Mouse (Mus musculus): ENCODE results near the gene Tiprl.

DNA sequence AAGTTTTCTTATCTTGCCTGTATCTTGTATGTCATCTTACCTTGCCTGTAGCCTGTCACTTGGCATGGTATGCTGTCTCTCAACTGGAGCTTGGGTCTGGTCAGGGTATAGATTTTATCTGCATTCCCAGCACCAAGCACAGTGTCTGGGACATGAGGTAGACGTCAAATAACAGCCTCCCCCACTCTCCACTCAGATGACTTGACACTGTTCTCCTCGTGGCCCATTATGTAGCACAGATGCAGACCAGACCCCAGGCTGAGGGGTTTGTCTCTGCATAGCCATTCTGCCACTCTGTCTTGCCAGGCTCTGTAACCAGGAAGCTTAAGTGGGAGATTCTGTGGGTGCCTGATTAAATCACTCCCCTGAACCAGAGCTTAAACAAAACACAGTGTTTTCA lies 31.2 kb downstream of the Tiprl start:
- TF ChIP-seq GATA1 (IDR thresholded peaks at IDR 0.05; ENCODE audit: borderline replicate concordance, low read length): no peak
- TF ChIP-seq FLI1 (IDR thresholded peaks at IDR 0.05; ENCODE audit: low read length): no peak

Data from megakaryocyte, embryonic 14.5 days (primary cell).